Mouse (Mus musculus) heart, adult 2 months (tissue): ENCODE results near the gene Tspan9. TPM values are rescaled to one million over a fixed set of nuclear protein-coding genes. Genes with fewer than 3 reads are reported as not detected.

Source experiments
- DNase-seq, 2 experiments: peaks; one replicate each; pipeline ENCODE4 v3.0.0; 2021
- H3K27ac ChIP-seq: fragments of 200-600 bp; 2 replicates; pipeline ENCODE4 v1.8.1; 2022
- H3K27me3 ChIP-seq: fragments of 200-500 bp; 2 replicates; pipeline ENCODE4 v1.6.1; 2012; ENCODE audit warnings: mild to moderate bottlenecking, low read length, inconsistent platforms, mixed read lengths; ENCODE audit not compliant: control insufficient read depth, insufficient read depth
- H3K36me3 ChIP-seq: fragments of 200-500 bp; 2 replicates; pipeline ENCODE4 v1.6.1; 2012; ENCODE audit warnings: low read length, inconsistent platforms; ENCODE audit not compliant: control insufficient read depth, insufficient read depth
- H3K4me1 ChIP-seq: fragments of 200-500 bp; 2 replicates; pipeline ENCODE4 v1.6.1; 2011; ENCODE audit warnings: low read length; ENCODE audit not compliant: control insufficient read depth, insufficient read depth
- H3K4me3 ChIP-seq: fragments of 200-600 bp; 2 replicates; pipeline ENCODE4 v1.8.1; 2022
- H3K79me2 ChIP-seq: fragments of 200-500 bp; replicated peaks from 2 replicates; pipeline ENCODE4 v1.6.1; 2012; ENCODE audit warnings: mild to moderate bottlenecking, inconsistent platforms, low read length, moderate library complexity, mixed read lengths; ENCODE audit not compliant: control insufficient read depth, insufficient read depth
- H3K9ac ChIP-seq: fragments of 200-500 bp; 2 replicates; pipeline ENCODE4 v1.6.1; 2012; ENCODE audit warnings: low read depth, mild to moderate bottlenecking, control low read depth, inconsistent platforms, low read length, mixed read lengths
- CTCF ChIP-seq: fragments of 200-600 bp; IDR thresholded peaks from 2 replicates; pipeline ENCODE4 v1.8.1; 2022; ENCODE audit warnings: antibody characterized with exemption, mild to moderate bottlenecking, moderate library complexity
- EP300 ChIP-seq: fragments of 200-500 bp; IDR thresholded peaks from 2 replicates; pipeline ENCODE4 v1.6.1; 2011; ENCODE audit warnings: low read depth, low read length, control low read depth; ENCODE audit not compliant: insufficient read depth
- POLR2A ChIP-seq: fragments of 200-500 bp; IDR thresholded peaks from 2 replicates; pipeline ENCODE4 v1.6.1; 2011; ENCODE audit warnings: mild to moderate bottlenecking, low read depth, low read length, control low read depth; ENCODE audit not compliant: insufficient read depth
- WGBS: fragments of 180-500 bp; shearing (Covaris S2); methylation state at CpG from one replicate; pipeline ENCODE4 v1.1.7; 2018; 5-methylcytosine and 5-hydroxymethylcytosine counted together
- intact Hi-C: fragments of 180-260 bp; cut with DNase I; formaldehyde crosslinking; loops from one replicate; pipeline ENCODE4 v1.15.1; 2025
- polyA plus RNA-seq: library from polyadenylated mRNA; depleted of rRNA; stranded (reverse); fragments of >200 nt; gene quantifications from 2 replicates; pipeline ENCODE4 v1.2.3, GENCODE M21; 2012
- total RNA-seq, 2 experiments: library from RNA; stranded (reverse); gene quantifications; 2 replicates each; pipeline ENCODE4 v1.2.3; 2021

Gene Tspan9
- total and polyA plus RNA-seq, 3 experiments = 84.9 to 104 (median 88.5) TPM

- DNase-seq = no peak
- Histone ChIP-seq H3K4me3 (no peak overlapping the region), H3K36me3 (no peaks in the 10 kb centered on the region), H3K27me3 (no peaks in the 10 kb centered on the region), H3K4me1 (no peaks in the 10 kb centered on the region), H3K9ac (no peak overlapping the region), H3K27ac (no peak overlapping the region), H3K79me2 (no peaks in the 10 kb centered on the region)
- TF ChIP-seq CTCF (no peak), POLR2A (no peak), EP300 (no peak)
- intact Hi-C loops = no loop called here
- WGBS = 66% methylated on average over 5 of the region's 5 CpGs
Measured at GRCm38 (mm10) chr6:127928682-127929081, 214.7 kb downstream of the Tspan9 start.

DNA sequence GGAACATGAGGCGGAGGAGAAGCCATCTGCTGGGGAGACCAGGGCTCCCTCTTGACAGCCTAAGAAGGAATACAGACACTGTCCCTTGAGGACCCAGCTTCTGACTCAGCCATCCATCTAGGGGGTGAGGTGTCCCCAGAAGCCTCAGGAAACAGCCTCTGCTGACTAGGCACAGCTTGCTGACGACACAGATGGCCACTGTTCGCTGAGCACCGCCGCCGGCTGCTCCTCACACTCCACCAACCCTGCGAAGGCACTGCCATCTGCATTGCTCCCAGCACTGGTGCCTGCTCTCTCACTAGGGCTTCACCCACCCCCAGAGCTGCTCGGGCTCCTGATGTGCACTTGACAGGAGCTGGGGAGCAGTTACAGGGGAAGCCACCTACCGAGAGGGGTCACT is 217.5 kb downstream of the Tspan9 start:
- Histone ChIP-seq H3K27me3 (no peaks in the 10 kb centered on the region), H3K9ac (no peak overlapping the region), H3K36me3 (no peaks in the 10 kb centered on the region), H3K79me2 (no peaks in the 10 kb centered on the region), H3K27ac (no peak overlapping the region), H3K4me3 (no peak overlapping the region), H3K4me1 (no peaks in the 10 kb centered on the region)
- WGBS = 71% methylated on average over 9 of the region's 9 CpGs
- DNase-seq = no peak
- TF ChIP-seq EP300 (no peak), CTCF (no peak), POLR2A (no peak)
- intact Hi-C loops = no loop called here

- no peaks in the 10 kb centered on the region for H3K27me3 ChIP-seq
- H3K9ac ChIP-seq = no peak overlapping the region
- no peaks in the 10 kb centered on the region for H3K79me2 ChIP-seq
- H3K4me1 ChIP-seq = peaks cover 2% of the 10 kb centered on the region; the same call in 1 of the 2 replicates
- TF ChIP-seq EP300 (no peak), POLR2A (no peak), CTCF (no peak)
- 74% methylated on average over 6 of the region's 6 CpGs for WGBS
- intact Hi-C loops = loop anchor here (5.0 kb wide), 1 partner anchor 382 kb away; no protein-coding TSS in a partner anchor
- H3K4me3 ChIP-seq = no peak overlapping the region
- no peaks in the 10 kb centered on the region for H3K36me3 ChIP-seq
- DNase-seq = no peak
- no peak overlapping the region for H3K27ac ChIP-seq
Measured at GRCm38 (mm10) chr6:127924750-127925149, 218.6 kb downstream of the Tspan9 start.

- TF ChIP-seq POLR2A = no peak
- TF ChIP-seq CTCF = no peak
- TF ChIP-seq EP300 = no peak
- peaks cover 2% of the 10 kb centered on the region; the same call in 1 of the 2 replicates for H3K4me1 ChIP-seq
- H3K4me3 ChIP-seq = no peak overlapping the region
- no peak for DNase-seq
- H3K9ac ChIP-seq = no peak overlapping the region
- no peaks in the 10 kb centered on the region for H3K27me3 ChIP-seq
- no peaks in the 10 kb centered on the region for H3K36me3 ChIP-seq
- intact Hi-C loops = loop anchor here (5.0 kb wide), 1 partner anchor 381 kb away; no protein-coding TSS in a partner anchor
- WGBS = 84% methylated on average over 9 of the region's 9 CpGs
- no peak overlapping the region for H3K27ac ChIP-seq
- H3K79me2 ChIP-seq = no peaks in the 10 kb centered on the region
Measured at GRCm38 (mm10) chr6:127923296-127923695, 220.1 kb downstream of the Tspan9 start.

GRCm38 (mm10) chr6:127921996-127922395 is 221.4 kb downstream of the Tspan9 start:
- no peaks in the 10 kb centered on the region for H3K36me3 ChIP-seq
- H3K79me2 ChIP-seq = no peaks in the 10 kb centered on the region
- H3K4me1 ChIP-seq = peaks cover 2% of the 10 kb centered on the region; the same call in 1 of the 2 replicates
- H3K27ac ChIP-seq = no peak overlapping the region
- WGBS = 40% methylated on average over 9 of the region's 9 CpGs
- intact Hi-C loops = loop anchor here (2.0 to 5.0 kb wide), 2 partner anchors 305 to 380 kb away; no protein-coding TSS in a partner anchor
- no peak overlapping the region for H3K4me3 ChIP-seq
- no peak overlapping the region for H3K9ac ChIP-seq
- no peaks in the 10 kb centered on the region for H3K27me3 ChIP-seq
- no peak for TF ChIP-seq EP300
- no peak for TF ChIP-seq POLR2A
- no peak for TF ChIP-seq CTCF
- no peak for DNase-seq

DNA sequence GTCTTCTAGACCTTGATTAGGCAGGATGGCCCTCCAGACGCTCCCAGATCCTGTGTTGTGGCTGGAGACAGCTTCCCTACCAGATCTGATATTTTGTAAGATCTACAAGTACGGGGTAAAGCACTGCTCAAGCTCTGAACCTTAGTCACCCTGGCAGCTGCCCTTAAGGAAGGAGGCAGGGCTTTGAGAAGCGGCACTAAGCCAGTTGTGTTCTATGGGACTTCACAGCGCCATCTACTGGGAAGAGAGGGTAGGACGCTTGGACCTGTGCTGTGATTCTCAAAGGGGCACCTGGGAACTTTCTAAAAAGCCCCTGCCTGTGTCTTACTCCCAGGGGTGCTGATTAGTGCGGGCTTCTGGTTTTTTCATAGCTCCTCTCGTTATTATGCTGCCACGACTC is 222.7 kb downstream of the Tspan9 start:
- peak; percentile 72 to 82 for DNase-seq
- no peaks in the 10 kb centered on the region for H3K36me3 ChIP-seq
- WGBS = 6% methylated on average over 8 of the region's 8 CpGs
- no peaks in the 10 kb centered on the region for H3K79me2 ChIP-seq
- H3K27me3 ChIP-seq = no peaks in the 10 kb centered on the region
- H3K4me3 ChIP-seq = no peak overlapping the region
- intact Hi-C loops = loop anchor here (2.0 to 5.0 kb wide), 2 partner anchors 304 to 378 kb away; no protein-coding TSS in a partner anchor
- H3K4me1 ChIP-seq = peaks cover 2% of the 10 kb centered on the region; the same call in 1 of the 2 replicates
- H3K9ac ChIP-seq = no peak overlapping the region
- no peak overlapping the region for H3K27ac ChIP-seq
- TF ChIP-seq CTCF (peak; percentile 93), POLR2A (no peak), EP300 (no peak)
